Mouse (Mus musculus): Measurements from ENCODE around the gene Cfdp1. TPM values are rescaled to one million over a fixed set of nuclear protein-coding genes. Genes with fewer than 3 reads are reported as not detected.

The Cfdp1 gene
- total and polyA plus RNA-seq, 2 experiments from 2014 or later = 121 to 195 TPM

DNA sequence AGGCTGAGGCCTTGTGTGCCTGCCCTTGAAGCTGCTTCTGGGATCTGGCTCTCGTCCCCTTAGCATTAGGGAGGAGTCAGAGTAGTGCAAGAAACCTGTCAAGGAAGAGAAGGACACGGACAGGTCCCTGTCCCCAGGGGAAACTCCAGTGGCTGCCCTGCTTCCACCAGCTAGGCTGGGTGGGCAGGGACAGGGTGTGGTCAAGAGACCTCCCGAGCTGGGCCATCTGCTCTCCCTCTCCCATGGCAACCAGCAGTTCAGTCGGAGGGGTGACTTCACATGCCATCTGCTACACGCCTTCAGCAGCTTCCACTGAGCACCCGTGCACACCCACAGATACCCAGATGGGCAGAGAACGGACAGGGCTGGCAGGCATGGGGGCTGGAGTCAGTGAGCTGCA lies 117.8 kb downstream of the Cfdp1 start:
- WGBS = 24% methylated on average over 7 of the region's 7 CpGs
- H3K4me1 ChIP-seq (ENCODE audit: insufficient read depth) = peaks cover 18% of the 10 kb centered on the region
- H3K27me3 ChIP-seq (ENCODE audit: insufficient read depth, low read length) = no peaks in the 10 kb centered on the region
- no peak for ATAC-seq
- H3K36me3 ChIP-seq (ENCODE audit: insufficient read depth) = no peaks in the 10 kb centered on the region
- DNase-seq = no peak
- no peak overlapping the region for H3K27ac ChIP-seq (ENCODE audit: low read depth, low read length)
- no peak overlapping the region for H3K4me2 ChIP-seq (ENCODE audit: low read depth)
- no peak overlapping the region for H3K9ac ChIP-seq
- no peaks in the 10 kb centered on the region for H3K9me3 ChIP-seq (ENCODE audit: low read length)
- TF ChIP-seq CTCF (IDR thresholded peaks at IDR 0.05; ENCODE audit: low read depth) = no peak
- H3K4me3 ChIP-seq (ENCODE audit: low read depth, low read length) = no peak overlapping the region

DNA sequence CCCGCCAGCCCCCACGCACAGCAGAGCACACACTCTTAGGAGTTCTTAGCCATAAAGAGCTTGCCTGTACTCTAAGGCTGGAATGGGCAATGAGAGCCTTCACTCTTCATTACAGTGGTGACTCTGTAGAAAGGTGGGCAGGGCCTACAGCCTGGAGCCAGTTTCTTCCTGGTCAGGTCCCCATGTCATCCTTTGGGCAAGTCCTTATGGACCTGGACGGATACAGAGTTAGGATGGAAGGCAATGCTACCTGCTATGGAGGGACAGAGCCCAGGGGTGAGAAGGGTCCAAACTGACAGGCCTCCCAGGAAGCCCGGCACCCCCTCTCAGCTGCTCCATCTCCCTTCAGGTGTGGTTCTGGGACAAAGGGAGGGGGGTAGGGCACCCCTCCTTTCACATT lies 118.3 kb downstream of the Cfdp1 start:
- no peak overlapping the region for H3K9ac ChIP-seq
- 79% methylated on average over 4 of the region's 4 CpGs for WGBS
- no peaks in the 10 kb centered on the region for H3K36me3 ChIP-seq (ENCODE audit: insufficient read depth)
- H3K4me1 ChIP-seq (ENCODE audit: insufficient read depth) = peaks cover 17% of the 10 kb centered on the region; the same call in 1 of the 2 replicates
- ATAC-seq (no peak), DNase-seq (no peak)
- no peak overlapping the region for H3K4me3 ChIP-seq (ENCODE audit: low read depth, low read length)
- no peak overlapping the region for H3K4me2 ChIP-seq (ENCODE audit: low read depth)
- TF ChIP-seq CTCF (IDR thresholded peaks at IDR 0.05; ENCODE audit: low read depth) = no peak
- no peaks in the 10 kb centered on the region for H3K9me3 ChIP-seq (ENCODE audit: low read length)
- H3K27ac ChIP-seq (ENCODE audit: low read depth, low read length) = no peak overlapping the region
- H3K27me3 ChIP-seq (ENCODE audit: insufficient read depth, low read length) = no peaks in the 10 kb centered on the region

GRCm38 (mm10) chr8:111735335-111735761 lies 118.7 kb downstream of the Cfdp1 start:
- 73% methylated on average over 8 of the region's 8 CpGs for WGBS
- no peak for DNase-seq
- H3K27me3 ChIP-seq (ENCODE audit: insufficient read depth, low read length) = no peaks in the 10 kb centered on the region
- H3K36me3 ChIP-seq (ENCODE audit: insufficient read depth) = no peaks in the 10 kb centered on the region
- no peaks in the 10 kb centered on the region for H3K9me3 ChIP-seq (ENCODE audit: low read length)
- no peak overlapping the region for H3K9ac ChIP-seq
- no peak overlapping the region for H3K4me3 ChIP-seq (ENCODE audit: low read depth, low read length)
- no peak overlapping the region for H3K27ac ChIP-seq (ENCODE audit: low read depth, low read length)
- no peak for TF ChIP-seq CTCF (IDR thresholded peaks at IDR 0.05; ENCODE audit: low read depth)
- peaks cover 13% of the 10 kb centered on the region; the same call in 1 of the 2 replicates for H3K4me1 ChIP-seq (ENCODE audit: insufficient read depth)
- ATAC-seq = no peak
- no peak overlapping the region for H3K4me2 ChIP-seq (ENCODE audit: low read depth)

GRCm38 (mm10) chr8:111734244-111734960 lies 119.7 kb downstream of the Cfdp1 start:
- Histone ChIP-seq H3K4me2 (ENCODE audit: low read depth) (no peak overlapping the region), H3K27me3 (ENCODE audit: insufficient read depth, low read length) (no peaks in the 10 kb centered on the region), H3K9me3 (ENCODE audit: low read length) (no peaks in the 10 kb centered on the region), H3K27ac (ENCODE audit: low read depth, low read length) (no peak overlapping the region), H3K4me3 (ENCODE audit: low read depth, low read length) (no peak overlapping the region), H3K4me1 (ENCODE audit: insufficient read depth) (peaks cover 12% of the 10 kb centered on the region; the same call in 1 of the 2 replicates), H3K36me3 (ENCODE audit: insufficient read depth) (no peaks in the 10 kb centered on the region), H3K9ac (no peak overlapping the region)
- DNase-seq (no peak), ATAC-seq (no peak)
- 59% methylated on average over 6 of the region's 6 CpGs for WGBS
- TF ChIP-seq CTCF (IDR thresholded peaks at IDR 0.05; ENCODE audit: low read depth) = no peak

GRCm38 (mm10) chr8:111733581-111734243 lies 120.4 kb downstream of the Cfdp1 start:
- 13% methylated on average over 5 of the region's 5 CpGs for WGBS
- ATAC-seq = no peak
- Histone ChIP-seq H3K4me3 (ENCODE audit: low read depth, low read length) (no peak overlapping the region), H3K27me3 (ENCODE audit: insufficient read depth, low read length) (no peaks in the 10 kb centered on the region), H3K4me1 (ENCODE audit: insufficient read depth) (peaks cover 12% of the 10 kb centered on the region; the same call in 1 of the 2 replicates), H3K4me2 (ENCODE audit: low read depth) (no peak overlapping the region), H3K36me3 (ENCODE audit: insufficient read depth) (no peaks in the 10 kb centered on the region), H3K9ac (no peak overlapping the region), H3K9me3 (ENCODE audit: low read length) (no peaks in the 10 kb centered on the region), H3K27ac (ENCODE audit: low read depth, low read length) (no peak overlapping the region)
- DNase-seq = no peak
- no peak for TF ChIP-seq CTCF (IDR thresholded peaks at IDR 0.05; ENCODE audit: low read depth)

- no peak for TF ChIP-seq CTCF (IDR thresholded peaks at IDR 0.05; ENCODE audit: low read depth)
- H3K27ac ChIP-seq (ENCODE audit: low read depth, low read length) = peak overlapping the region; percentile 79; the same call in 1 of the 2 replicates
- no peaks in the 10 kb centered on the region for H3K27me3 ChIP-seq (ENCODE audit: insufficient read depth, low read length)
- ATAC-seq (no peak), DNase-seq (no peak)
- H3K4me3 ChIP-seq (ENCODE audit: low read depth, low read length) = peak overlapping the region; percentile 72
- H3K9me3 ChIP-seq (ENCODE audit: low read length) = no peaks in the 10 kb centered on the region
- peak overlapping the region; percentile 84 for H3K9ac ChIP-seq
- no peaks in the 10 kb centered on the region for H3K36me3 ChIP-seq (ENCODE audit: insufficient read depth)
- 27% methylated on average over 10 of the region's 10 CpGs for WGBS
- H3K4me1 ChIP-seq (ENCODE audit: insufficient read depth) = peaks cover 12% of the 10 kb centered on the region; the same call in 1 of the 2 replicates
- peak overlapping the region; percentile 82 for H3K4me2 ChIP-seq (ENCODE audit: low read depth)
Observed at GRCm38 (mm10) chr8:111732406-111733085, 121.5 kb downstream of the Cfdp1 start.

Measured in forebrain, postnatal 0 days (tissue).